Mouse (Mus musculus) stomach, embryonic 14.5 days (tissue): ENCODE measurements at regions not wholly inside any gene's neighbourhood (a gene's known extent, or its start where the extent isn't known, plus 50 kb on each side); places are given as distances from the start of the nearest gene placed in this dataset.

ENCODE experiments used
- ATAC-seq: fragments of 200-750 bp; cut with Nextera tagmentation; 2 replicates; pipeline ENCODE4 v1.8.0; 2017; ENCODE audit warnings: low read depth, moderate TSS enrichment; ENCODE audit not compliant: insufficient number of reproducible peaks, insufficient read depth, low FRiP score
- H3K27ac ChIP-seq: fragments of 300-500 bp; sonication (generic); 2 replicates; pipeline ENCODE4 v1.5.1; 2014; ENCODE audit warnings: mild to moderate bottlenecking, low read length, moderate library complexity, mixed read lengths
- H3K27me3 ChIP-seq: fragments of 300-500 bp; sonication (generic); 2 replicates; pipeline ENCODE4 v1.6.1; 2014; ENCODE audit warnings: low read length, control low read depth, mixed read lengths; ENCODE audit not compliant: control insufficient read depth, insufficient read depth
- H3K36me3 ChIP-seq: fragments of 300-500 bp; sonication (generic); 2 replicates; pipeline ENCODE4 v1.6.1; 2014; ENCODE audit warnings: mild to moderate bottlenecking, control low read depth, low read length, moderate library complexity, mixed read lengths; ENCODE audit not compliant: control insufficient read depth, insufficient read depth
- H3K4me1 ChIP-seq: fragments of 300-500 bp; sonication (generic); 2 replicates; pipeline ENCODE4 v1.6.1; 2014; ENCODE audit warnings: low read length, control low read depth, mixed read lengths; ENCODE audit not compliant: control insufficient read depth, insufficient read depth
- H3K4me2 ChIP-seq: fragments of 300-500 bp; sonication (generic); replicated peaks from 2 replicates; pipeline ENCODE4 v1.6.1; 2014; ENCODE audit warnings: low read depth, low read length, control low read depth
- H3K4me3 ChIP-seq: fragments of 300-500 bp; sonication (generic); 2 replicates; pipeline ENCODE4 v1.5.1; 2014; ENCODE audit warnings: low read depth, low read length, control low read depth
- H3K9ac ChIP-seq: fragments of 300-500 bp; sonication (generic); replicated peaks from 2 replicates; pipeline ENCODE4 v1.6.1; 2014; ENCODE audit warnings: low read depth, mild to moderate bottlenecking, control low read depth, low read length, moderate library complexity, mixed read lengths
- H3K9me3 ChIP-seq: fragments of 300-500 bp; sonication (generic); 2 replicates; pipeline ENCODE4 v1.6.1; 2016; ENCODE audit warnings: low read depth, low read length, control low read depth; ENCODE audit not compliant: control insufficient read depth
- WGBS: fragments of 180-500 bp; shearing (Covaris S2); extraction: QIAGEN DNeasy Blood & Tissue Kit; methylation state at CpG from one replicate; pipeline ENCODE4 v1.1.7; 2014; 5-methylcytosine and 5-hydroxymethylcytosine counted together

- no peak overlapping the region for H3K27ac ChIP-seq
- 90% methylated on average over 9 of the region's 9 CpGs for WGBS
- H3K4me3 ChIP-seq: no peak overlapping the region
- no peaks in the 10 kb centered on the region for H3K4me1 ChIP-seq
- H3K4me2 ChIP-seq: no peak overlapping the region
- no peaks in the 10 kb centered on the region for H3K36me3 ChIP-seq
- H3K9ac ChIP-seq: no peak overlapping the region
- no peaks in the 10 kb centered on the region for H3K27me3 ChIP-seq
- H3K9me3 ChIP-seq: no peaks in the 10 kb centered on the region
- ATAC-seq: no peak
Measured at GRCm38 (mm10) chr17:41990804-41991203, 324.9 kb upstream of the Ptchd4 start.

GRCm38 (mm10) chr17:42008415-42008814 is 307.3 kb upstream of the Ptchd4 start:
- Histone ChIP-seq H3K36me3 (no peaks in the 10 kb centered on the region), H3K4me2 (no peak overlapping the region), H3K4me1 (no peaks in the 10 kb centered on the region), H3K4me3 (no peak overlapping the region), H3K27ac (no peak overlapping the region), H3K27me3 (no peaks in the 10 kb centered on the region), H3K9ac (no peak overlapping the region), H3K9me3 (no peaks in the 10 kb centered on the region)
- no peak for ATAC-seq

GRCm38 (mm10) chr17:42024295-42024694 is 291.5 kb upstream of the Ptchd4 start:
- no peak overlapping the region for H3K4me3 ChIP-seq
- H3K4me2 ChIP-seq: no peak overlapping the region
- no peaks in the 10 kb centered on the region for H3K36me3 ChIP-seq
- H3K9ac ChIP-seq: no peak overlapping the region
- no peaks in the 10 kb centered on the region for H3K4me1 ChIP-seq
- no peaks in the 10 kb centered on the region for H3K27me3 ChIP-seq
- H3K27ac ChIP-seq: no peak overlapping the region
- H3K9me3 ChIP-seq: no peaks in the 10 kb centered on the region
- ATAC-seq: no peak
- 67% methylated on average over 2 of the region's 2 CpGs for WGBS

DNA sequence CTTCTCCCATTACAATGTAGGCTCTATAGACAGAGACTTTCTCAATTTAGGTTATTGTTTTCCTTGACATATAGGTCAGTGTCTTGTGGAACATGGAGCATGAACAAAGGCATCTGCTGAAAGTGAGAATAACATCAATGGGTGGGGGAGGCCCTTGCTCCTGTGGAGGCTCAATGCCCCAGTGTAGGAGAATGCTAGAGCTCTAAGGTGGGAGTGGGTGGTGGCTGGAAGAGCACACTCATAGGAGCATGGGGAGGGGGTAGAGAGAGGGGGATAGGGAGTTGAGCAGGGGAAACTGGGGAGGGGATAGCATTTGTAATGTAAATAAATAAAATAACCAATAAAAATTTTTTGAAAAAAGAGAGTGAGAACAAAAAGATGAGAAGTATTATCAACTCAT is 288.5 kb upstream of the Ptchd4 start:
- ATAC-seq: no peak
- no peaks in the 10 kb centered on the region for H3K27me3 ChIP-seq
- no peaks in the 10 kb centered on the region for H3K36me3 ChIP-seq
- no peak overlapping the region for H3K9ac ChIP-seq
- no peak overlapping the region for H3K27ac ChIP-seq
- H3K9me3 ChIP-seq: no peaks in the 10 kb centered on the region
- H3K4me3 ChIP-seq: no peak overlapping the region
- no peaks in the 10 kb centered on the region for H3K4me1 ChIP-seq
- H3K4me2 ChIP-seq: no peak overlapping the region

- 69% methylated on average over 3 of the region's 3 CpGs for WGBS
- Histone ChIP-seq H3K9ac (no peak overlapping the region), H3K27ac (no peak overlapping the region), H3K27me3 (no peaks in the 10 kb centered on the region), H3K4me2 (no peak overlapping the region), H3K4me1 (no peaks in the 10 kb centered on the region), H3K4me3 (no peak overlapping the region), H3K36me3 (no peaks in the 10 kb centered on the region), H3K9me3 (no peaks in the 10 kb centered on the region)
- ATAC-seq: no peak
Measured at GRCm38 (mm10) chr17:42029452-42029851, 286.3 kb upstream of the Ptchd4 start.

GRCm38 (mm10) chr17:42037089-42037488 is 278.7 kb upstream of the Ptchd4 start:
- Histone ChIP-seq H3K27ac (no peak overlapping the region), H3K36me3 (no peaks in the 10 kb centered on the region), H3K4me1 (no peaks in the 10 kb centered on the region), H3K9me3 (no peaks in the 10 kb centered on the region), H3K4me2 (no peak overlapping the region), H3K4me3 (no peak overlapping the region), H3K9ac (no peak overlapping the region), H3K27me3 (no peaks in the 10 kb centered on the region)
- 79% methylated on average over 2 of the region's 2 CpGs for WGBS
- no peak for ATAC-seq

- H3K9ac ChIP-seq: no peak overlapping the region
- ATAC-seq: peak; percentile 28; the same call in 1 of the 2 replicates
- H3K4me2 ChIP-seq: no peak overlapping the region
- 77% methylated on average over 5 of the region's 5 CpGs for WGBS
- H3K27ac ChIP-seq: no peak overlapping the region
- H3K9me3 ChIP-seq: no peaks in the 10 kb centered on the region
- no peak overlapping the region for H3K4me3 ChIP-seq
- no peaks in the 10 kb centered on the region for H3K4me1 ChIP-seq
- no peaks in the 10 kb centered on the region for H3K27me3 ChIP-seq
- no peaks in the 10 kb centered on the region for H3K36me3 ChIP-seq
Measured at GRCm38 (mm10) chr17:42049779-42050515, 265.8 kb upstream of the Ptchd4 start.

- no peaks in the 10 kb centered on the region for H3K9me3 ChIP-seq
- no peak overlapping the region for H3K4me2 ChIP-seq
- H3K9ac ChIP-seq: no peak overlapping the region
- no peak overlapping the region for H3K4me3 ChIP-seq
- H3K27ac ChIP-seq: no peak overlapping the region
- WGBS: 79% methylated on average over 2 of the region's 2 CpGs
- no peaks in the 10 kb centered on the region for H3K27me3 ChIP-seq
- H3K4me1 ChIP-seq: no peaks in the 10 kb centered on the region
- no peak for ATAC-seq
- H3K36me3 ChIP-seq: no peaks in the 10 kb centered on the region
Measured at GRCm38 (mm10) chr17:42090764-42091452, 224.8 kb upstream of the Ptchd4 start.

GRCm38 (mm10) chr17:42113684-42114083 is 202.1 kb upstream of the Ptchd4 start:
- no peak overlapping the region for H3K4me2 ChIP-seq
- H3K27me3 ChIP-seq: no peaks in the 10 kb centered on the region
- H3K4me3 ChIP-seq: no peak overlapping the region
- H3K4me1 ChIP-seq: no peaks in the 10 kb centered on the region
- H3K9me3 ChIP-seq: no peaks in the 10 kb centered on the region
- no peaks in the 10 kb centered on the region for H3K36me3 ChIP-seq
- no peak for ATAC-seq
- H3K9ac ChIP-seq: no peak overlapping the region
- no peak overlapping the region for H3K27ac ChIP-seq
- 37% methylated on average over 1 of the region's 1 CpGs for WGBS
